Mouse (Mus musculus): ENCODE measurements around the gene Neu2.

DNA sequence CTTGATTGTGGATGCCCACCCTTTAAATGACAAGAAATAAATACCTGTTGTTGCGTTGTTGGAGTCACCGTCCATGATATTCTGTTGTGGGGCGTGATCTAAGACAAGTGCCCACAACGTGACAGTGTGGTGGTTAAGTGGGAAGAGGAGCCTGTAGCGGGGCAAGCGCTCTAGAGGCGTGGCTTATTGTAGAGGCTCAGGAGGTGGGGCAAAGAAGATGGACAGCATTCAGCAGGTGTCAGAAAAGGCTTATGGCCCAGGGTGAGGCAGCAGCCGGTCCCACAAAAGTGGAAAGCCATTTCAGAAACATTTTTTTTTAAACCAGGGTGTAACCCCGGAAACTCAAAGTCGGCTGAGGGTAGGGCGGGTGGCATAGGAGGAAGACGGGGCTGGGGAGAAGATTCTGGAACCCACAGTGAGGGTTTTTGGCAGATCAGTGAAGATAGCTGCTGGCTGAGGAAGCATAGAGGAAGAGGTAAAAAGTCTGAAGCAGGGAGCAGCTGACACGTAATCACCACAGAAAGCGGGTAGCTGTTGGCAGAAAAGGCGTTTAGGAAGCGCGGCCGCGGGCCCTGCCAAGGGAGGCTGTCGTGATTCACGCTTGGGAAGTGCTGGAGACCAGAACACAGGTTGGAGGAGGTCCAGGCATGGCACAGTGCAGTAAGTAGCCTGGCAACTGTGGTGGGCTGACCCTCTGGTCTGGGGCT lies 97.8 kb downstream of the Neu2 start:
- TF ChIP-seq CTCF (IDR thresholded peaks at IDR 0.05; ENCODE audit: borderline replicate concordance, insufficient read depth, low read depth, low read length): no peak
- TF ChIP-seq POLR2A (IDR thresholded peaks at IDR 0.05; ENCODE audit: borderline replicate concordance, insufficient read depth, low read length): no peak
